Mouse (Mus musculus) kidney, postnatal 36 days (tissue): ENCODE measurements at regions not wholly inside any gene's neighbourhood (a gene's known extent, or its start where the extent isn't known, plus 50 kb on each side); places are given as distances from the start of the nearest gene placed in this dataset.

Experiments
- DNase-seq, 2 experiments: peaks; one replicate each; pipeline ENCODE4 v3.0.0; 2021 to 2022; ENCODE audit warnings: mixed read lengths in 2 of 2

- no peak for DNase-seq
Measured at GRCm38 (mm10) chr19:51102411-51102810, 424.0 kb upstream of the Sorcs1 start.

- DNase-seq, result no peak
Measured at GRCm38 (mm10) chr19:51074762-51075161, 396.3 kb upstream of the Sorcs1 start.

- DNase-seq, result no peak
Measured at GRCm38 (mm10) chr19:51059961-51060665, 381.7 kb upstream of the Sorcs1 start.

- DNase-seq, result no peak
Measured at GRCm38 (mm10) chr19:51043544-51043943, 365.1 kb upstream of the Sorcs1 start.

- DNase-seq, result no peak
Measured at GRCm38 (mm10) chr19:50994471-50994870, 316.0 kb upstream of the Sorcs1 start.

GRCm38 (mm10) chr19:50971066-50971465 is 292.6 kb upstream of the Sorcs1 start:
- DNase-seq, result no peak

DNA sequence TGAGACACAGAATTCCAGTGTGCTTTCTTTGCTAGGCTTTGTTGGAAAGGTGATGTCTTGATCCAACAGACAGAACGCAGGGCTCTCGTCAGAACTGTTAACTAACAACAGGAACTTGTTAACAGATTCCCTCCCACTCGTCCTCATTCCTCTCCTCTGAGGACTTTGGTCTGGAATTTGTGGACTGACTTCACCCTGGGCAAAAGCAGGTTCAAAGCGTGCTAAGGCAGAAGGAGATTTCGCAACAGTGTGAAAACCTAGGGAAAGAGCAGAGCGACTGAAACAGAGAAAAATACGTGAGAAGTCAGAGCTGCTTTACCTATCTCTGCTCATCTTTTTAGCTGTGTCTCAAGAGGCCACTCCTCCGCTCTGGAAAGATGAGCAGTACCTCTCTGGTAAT is 283.5 kb upstream of the Sorcs1 start:
- DNase-seq, result peak; percentile 41 to 76

DNA sequence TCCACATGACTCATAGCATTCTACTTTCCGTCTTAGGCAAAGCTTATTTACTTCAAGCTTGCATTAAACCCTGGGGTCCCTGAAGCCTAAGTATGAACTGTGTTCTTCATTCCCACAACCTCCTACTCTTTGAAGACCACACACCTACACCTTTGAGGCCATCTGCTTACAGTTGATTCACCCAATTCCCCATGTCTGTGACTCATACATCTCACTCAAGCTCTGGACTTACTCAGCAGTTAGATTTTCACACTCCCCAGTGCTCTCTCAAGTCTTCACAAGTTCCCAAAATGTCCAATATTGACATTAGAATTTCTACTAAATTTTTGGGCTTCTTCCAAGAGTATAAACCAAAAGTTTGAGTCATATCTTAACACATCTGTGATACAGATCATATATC is 266.6 kb upstream of the Sorcs1 start:
- DNase-seq, result no peak

DNA sequence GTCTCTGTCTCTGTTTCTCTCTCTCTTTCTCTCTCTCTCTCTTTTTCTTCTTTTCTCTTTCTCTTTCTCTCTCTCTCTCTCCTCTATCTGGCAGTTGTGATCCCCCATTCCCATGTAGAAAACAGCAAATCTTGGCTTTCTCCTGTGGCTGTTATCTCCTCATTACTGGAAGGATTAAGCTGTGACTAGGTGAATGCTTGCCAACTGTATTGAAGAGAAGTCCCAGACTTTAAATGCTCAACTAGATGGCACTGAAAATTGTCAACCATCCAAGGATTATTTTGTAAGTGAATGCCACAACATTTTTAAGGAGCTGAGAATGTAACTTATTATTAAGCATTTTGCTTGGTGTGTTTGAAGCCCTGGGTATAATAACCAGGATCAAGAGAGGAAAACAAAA is 233.2 kb upstream of the Sorcs1 start:
- DNase-seq, result no peak

DNA sequence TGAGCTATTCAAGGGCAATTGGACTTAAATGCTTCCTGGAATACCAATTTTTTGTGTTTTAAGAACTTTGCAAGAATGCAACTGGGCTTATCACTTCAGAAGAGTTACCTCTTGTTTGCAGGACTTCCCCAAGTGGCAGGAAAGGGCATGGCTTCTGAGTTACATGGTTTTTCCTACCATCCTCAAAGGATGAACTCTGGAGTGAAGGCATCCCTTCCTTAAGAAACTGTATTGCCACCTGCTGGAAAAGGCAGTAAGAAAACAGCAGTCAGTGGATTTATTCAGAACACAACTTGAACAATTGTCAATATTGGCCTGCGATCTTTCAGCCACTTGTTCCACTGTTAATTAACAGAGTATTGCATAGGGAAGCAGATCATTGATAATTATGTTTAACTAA is 232.2 kb upstream of the Sorcs1 start:
- DNase-seq, result no peak

DNA sequence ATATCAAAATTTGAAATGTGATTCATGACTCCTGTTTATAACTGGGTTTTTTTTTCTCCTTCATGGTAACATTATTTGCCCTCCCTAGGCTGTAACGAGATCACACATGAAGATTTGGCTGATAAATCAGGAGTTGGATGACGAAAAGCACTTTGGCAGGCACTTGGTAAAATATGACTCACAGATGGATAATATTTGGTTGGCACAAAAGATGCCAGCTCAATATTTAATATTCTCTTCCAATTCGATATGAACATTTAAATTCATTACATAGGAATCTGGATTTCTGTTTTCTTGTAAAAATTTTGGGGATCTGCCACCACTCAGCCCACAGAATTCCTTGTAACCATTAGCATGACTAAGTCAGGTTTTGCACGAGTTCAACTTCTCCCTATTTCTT is 230.3 kb upstream of the Sorcs1 start:
- no peak for DNase-seq

DNA sequence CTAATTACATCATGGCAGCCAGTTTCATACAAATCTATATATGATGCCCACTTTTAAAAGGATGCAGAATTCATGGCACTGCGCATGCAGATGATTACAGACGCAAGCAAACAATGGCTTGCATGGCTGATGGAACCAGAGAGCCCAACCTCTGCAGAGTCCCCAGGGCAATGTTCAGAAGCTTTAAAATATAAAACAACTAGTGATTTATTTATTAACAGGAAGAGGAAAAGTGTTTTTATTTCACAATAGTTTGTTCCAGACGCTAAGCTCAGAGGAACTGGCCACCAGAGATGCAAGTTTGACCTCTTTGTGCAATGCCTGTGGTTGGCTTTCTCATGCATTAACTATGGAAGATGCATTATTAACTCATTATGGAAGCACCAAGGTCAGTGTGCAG is 215.3 kb upstream of the Sorcs1 start:
- no peak for DNase-seq

DNA sequence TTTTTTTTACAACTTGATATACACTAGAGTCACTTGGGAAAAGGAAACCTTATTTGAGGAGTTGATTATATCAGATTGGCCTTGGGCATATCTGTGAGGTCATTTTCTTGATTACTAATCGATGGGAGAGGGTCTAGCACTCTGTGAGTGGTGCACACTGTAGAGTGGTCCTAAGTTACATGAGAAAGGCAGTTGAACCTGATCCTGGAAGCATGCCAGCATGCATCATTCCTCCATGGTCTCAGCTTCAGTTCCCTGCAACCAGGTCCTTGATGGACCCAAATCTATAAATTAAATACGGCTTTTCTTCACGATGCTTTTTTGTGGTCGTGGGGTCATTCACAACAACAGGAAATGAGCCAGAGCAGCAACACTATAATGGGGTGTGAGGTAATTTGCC is 194.2 kb upstream of the Sorcs1 start:
- no peak for DNase-seq

GRCm38 (mm10) chr19:50872144-50872543 is 193.7 kb upstream of the Sorcs1 start:
- DNase-seq, result no peak

DNA sequence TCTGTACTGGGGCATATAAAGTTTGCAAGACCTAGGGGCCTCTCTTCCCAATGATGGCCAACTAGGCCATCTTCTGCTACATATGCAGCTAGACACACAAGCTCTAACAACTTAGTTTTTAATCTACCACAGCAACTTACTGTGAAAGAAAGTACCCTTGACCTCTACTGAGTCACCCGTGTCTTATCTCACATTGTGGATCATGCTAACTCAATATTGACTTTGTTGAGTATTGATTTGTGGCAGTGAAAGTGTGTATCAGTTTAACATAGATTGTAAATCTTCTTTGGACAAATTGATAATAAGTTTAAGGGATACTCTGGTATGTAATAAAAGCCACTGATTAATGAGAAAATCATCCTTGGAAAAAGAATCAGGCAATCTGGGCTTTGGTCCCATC is 176.4 kb upstream of the Sorcs1 start:
- DNase-seq, result no peak

DNA sequence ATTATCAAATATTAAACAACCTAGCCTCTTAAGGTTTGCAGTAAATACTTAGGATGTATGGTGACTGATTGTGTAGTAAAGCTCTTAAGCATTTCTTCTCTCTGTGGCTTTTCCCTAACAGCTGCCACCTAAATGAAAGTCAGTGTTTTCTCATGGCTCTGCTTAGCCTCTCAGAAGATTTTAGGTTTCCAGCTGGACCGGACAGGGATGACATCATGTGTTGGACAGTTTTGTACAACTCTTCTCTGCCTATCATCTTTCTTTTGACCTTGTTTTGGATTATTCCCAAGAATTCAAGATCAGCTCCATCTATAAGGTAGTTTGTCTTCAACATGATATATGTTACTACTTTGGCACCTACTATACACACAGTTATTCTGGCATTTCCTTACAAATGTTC is 162.1 kb upstream of the Sorcs1 start:
- no peak for DNase-seq
